ENCODE assay signal across 8 mouse cellular contexts in the genomic region with DNA sequence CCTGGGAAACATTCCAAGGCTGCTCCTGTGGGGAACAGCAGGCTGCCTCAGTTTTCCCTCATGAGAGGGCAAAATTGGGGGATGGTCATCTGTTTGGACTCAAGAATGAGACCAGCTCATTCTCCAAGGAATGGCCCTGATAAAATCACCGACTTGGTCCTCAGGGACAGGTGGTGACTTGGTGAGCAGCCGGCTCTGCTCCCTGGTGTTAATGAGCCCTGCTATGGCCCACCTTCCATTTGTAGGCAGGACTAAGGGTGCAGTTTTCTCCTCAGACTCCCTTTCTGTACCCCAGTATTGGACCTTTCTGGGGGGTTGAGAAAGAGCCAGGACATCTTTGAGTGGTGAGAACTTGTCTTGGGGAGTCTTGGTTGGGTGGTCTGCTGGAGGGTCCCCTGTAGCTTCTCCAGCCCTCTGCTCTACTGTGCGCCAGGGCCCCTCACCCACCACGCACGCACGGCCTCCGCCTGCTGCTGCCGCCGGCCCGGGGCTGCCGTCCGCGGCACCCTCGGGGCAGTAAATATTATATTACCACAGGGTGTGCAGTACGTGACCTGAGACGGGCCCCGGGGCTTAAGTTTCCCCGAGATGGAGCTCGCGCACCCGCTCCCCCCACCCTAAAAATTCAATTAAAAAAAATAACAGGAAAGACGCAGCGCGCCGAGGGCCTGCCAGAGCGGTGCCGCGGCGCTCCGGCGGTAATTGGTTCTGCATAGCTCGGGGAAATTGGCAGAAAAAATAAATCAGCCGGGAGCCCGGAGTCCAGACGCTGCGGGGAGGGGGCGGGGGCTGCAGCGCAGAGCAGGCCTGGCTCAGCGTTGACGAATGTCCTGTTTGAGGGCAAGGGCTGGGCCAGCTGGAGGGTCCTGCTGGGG.
A peak's percentile ranks its signal among the peaks of the same experiment; 100 is the strongest.
DNase-seq lines count a peak whose midpoint lies in the region; ATAC-seq and TF ChIP-seq lines count a peak whose summit lies in the region.

No protein-coding gene starts in this region.

- peak overlapping the region; percentile 64 for H3K4me2 ChIP-seq in kidney, postnatal 0 days (ENCODE audit: low read length)
- H3K4me2 ChIP-seq in liver, embryonic 15.5 days, result peak overlapping the region; percentile 20; the same call in 1 of the 2 replicates

- H3K36me3 ChIP-seq in kidney, postnatal 0 days (ENCODE audit: insufficient read depth, low read length), result no peaks in the 10 kb centered on the region
- H3K36me3 ChIP-seq in liver, embryonic 15.5 days (replicated peaks), result no peaks in the 10 kb centered on the region
- no peaks in the 10 kb centered on the region for H3K36me3 ChIP-seq in thymus, adult 2 months (ENCODE audit: control insufficient read depth, insufficient read depth, low read length)

- no peak for TF ChIP-seq CTCF in kidney, postnatal 0 days (IDR thresholded peaks at IDR 0.05; ENCODE audit: low read depth)
- no peak for TF ChIP-seq CTCF in thymus, adult 2 months (IDR thresholded peaks at IDR 0.05; ENCODE audit: borderline replicate concordance, control insufficient read depth, extremely low read depth, insufficient read depth, low read length, poor library complexity)

- no peak for ATAC-seq in cerebellum, adult (ENCODE audit: insufficient number of reproducible peaks, low FRiP score, low TSS enrichment)
- ATAC-seq in kidney, postnatal 0 days (replicated peaks; ENCODE audit: low FRiP score, low read depth), result peak; percentile 45
- ATAC-seq in liver, embryonic 15.5 days (ENCODE audit: insufficient read depth), result no peak

- no peaks in the 10 kb centered on the region for H3K9me3 ChIP-seq in kidney, postnatal 0 days (replicated peaks; ENCODE audit: low read length)
- no peaks in the 10 kb centered on the region for H3K9me3 ChIP-seq in liver, embryonic 15.5 days (replicated peaks)

- peak overlapping the region; percentile 26 for H3K4me3 ChIP-seq in kidney, postnatal 0 days (replicated peaks; ENCODE audit: low read depth, low read length)
- H3K4me3 ChIP-seq in liver, embryonic 15.5 days (replicated peaks), result no peak overlapping the region
- no peak overlapping the region for H3K4me3 ChIP-seq in thymus, adult 2 months (ENCODE audit: control insufficient read depth, insufficient read depth, low read length)

- 9% methylated on average over 40 of the region's 40 CpGs for WGBS in kidney, postnatal 0 days
- 11% methylated on average over 40 of the region's 40 CpGs for WGBS in liver, embryonic 15.5 days (ENCODE audit: insufficient replicate concordance)
- WGBS in thymus, adult 2 months, result 7% methylated on average over 40 of the region's 40 CpGs

- 0 out of 2 replicates have a peak, but pooled peaks cover 9% of the 10 kb centered on the region for H3K4me1 ChIP-seq in kidney, postnatal 0 days (replicated peaks; ENCODE audit: insufficient read depth, low read length)
- no peaks in the 10 kb centered on the region for H3K4me1 ChIP-seq in liver, embryonic 15.5 days (replicated peaks)
- H3K4me1 ChIP-seq in thymus, adult 2 months (replicated peaks; ENCODE audit: control insufficient read depth, insufficient read depth, low read length), result no peaks in the 10 kb centered on the region

- no peak for TF ChIP-seq POLR2A in thymus, adult 2 months (IDR thresholded peaks at IDR 0.05; ENCODE audit: control insufficient read depth, extremely low read depth, insufficient read depth, low read length, poor library complexity)

- H3K27me3 ChIP-seq in kidney, postnatal 0 days (ENCODE audit: insufficient read depth, low read length), result peaks cover 29% of the 10 kb centered on the region
- peaks cover 60% of the 10 kb centered on the region for H3K27me3 ChIP-seq in liver, embryonic 15.5 days
- peaks cover 9% of the 10 kb centered on the region for H3K27me3 ChIP-seq in thymus, adult 2 months (ENCODE audit: control insufficient read depth, insufficient read depth, low read length)

- DNase-seq in cerebellum, adult 11-12 months, result peak; percentile 16
- peak; percentile 10 for DNase-seq in cerebellum, adult 8-10 months
- peak; percentile 70 for DNase-seq in gastrocnemius, postnatal 25 days
- DNase-seq in kidney, postnatal 0 days (ENCODE audit: low spot score), result peak; percentile 38
- DNase-seq in right cerebral cortex, postnatal 10 days (ENCODE audit: low spot score in 2 of 2), result peak; percentile 62 to 69
- DNase-seq in thymus, adult 2 months, result no peak

- H3K9ac ChIP-seq in kidney, postnatal 0 days (ENCODE audit: low read depth, low read length), result no peak overlapping the region
- no peak overlapping the region for H3K9ac ChIP-seq in liver, embryonic 15.5 days

- H3K27ac ChIP-seq in kidney, postnatal 0 days, result no peak overlapping the region
- H3K27ac ChIP-seq in liver, embryonic 15.5 days (replicated peaks), result no peak overlapping the region
- no peak overlapping the region for H3K27ac ChIP-seq in thymus, adult 2 months (ENCODE audit: control insufficient read depth, insufficient read depth, low read length)
